Mouse (Mus musculus) monocyte, adult 2 months (primary cell): ENCODE measurements around the gene Serinc5.

Experiments used
- DNase-seq, 2 experiments: peaks; one replicate each; pipeline ENCODE4 v3.0.0; 2022; ENCODE audit warnings: low spot score in 2 of 2, low read depth in 1 of 2

Gene Serinc5

GRCm38 (mm10) chr13:92613094-92613493, 2.2 kb downstream of the Serinc5 start:
- no peak for DNase-seq

GRCm38 (mm10) chr13:92615201-92615600, 4.3 kb downstream of the Serinc5 start:
- no peak for DNase-seq

GRCm38 (mm10) chr13:92616459-92616858, 5.6 kb downstream of the Serinc5 start:
- no peak for DNase-seq

- DNase-seq: no peak
These were observed 15.3 kb downstream of the Serinc5 start for GRCm38 (mm10) chr13:92626196-92626595.

- no peak for DNase-seq
These were observed 15.8 kb downstream of the Serinc5 start for GRCm38 (mm10) chr13:92626725-92627124.

- no peak for DNase-seq
These were observed 18.6 kb downstream of the Serinc5 start for GRCm38 (mm10) chr13:92629509-92629908.

- DNase-seq: no peak
These were observed 20.6 kb downstream of the Serinc5 start for GRCm38 (mm10) chr13:92631450-92631849.

- no peak for DNase-seq
These were observed 21.7 kb downstream of the Serinc5 start for GRCm38 (mm10) chr13:92632550-92632949.

GRCm38 (mm10) chr13:92635040-92635439, 24.1 kb downstream of the Serinc5 start:
- DNase-seq: no peak

- no peak for DNase-seq
These were observed 25.5 kb downstream of the Serinc5 start for GRCm38 (mm10) chr13:92636226-92636909.

- peak; percentile 24 to 36 for DNase-seq
These were observed 26.0 kb downstream of the Serinc5 start for GRCm38 (mm10) chr13:92636910-92637275.

- no peak for DNase-seq
These were observed 28.5 kb downstream of the Serinc5 start for GRCm38 (mm10) chr13:92639093-92640014.

- DNase-seq: no peak
These were observed 33.3 kb downstream of the Serinc5 start for GRCm38 (mm10) chr13:92644199-92644598.

- DNase-seq: no peak
These were observed 33.9 kb downstream of the Serinc5 start for GRCm38 (mm10) chr13:92644753-92645152.

GRCm38 (mm10) chr13:92647695-92648094, 36.8 kb downstream of the Serinc5 start:
- no peak for DNase-seq

- no peak for DNase-seq
These were observed 38.2 kb downstream of the Serinc5 start for GRCm38 (mm10) chr13:92649111-92649510.

GRCm38 (mm10) chr13:92650956-92651355, 40.1 kb downstream of the Serinc5 start:
- no peak for DNase-seq

- DNase-seq: no peak
These were observed 41.6 kb downstream of the Serinc5 start for GRCm38 (mm10) chr13:92652498-92652897.

GRCm38 (mm10) chr13:92653283-92653682, 42.4 kb downstream of the Serinc5 start:
- DNase-seq: no peak

GRCm38 (mm10) chr13:92656815-92657513, 46.1 kb downstream of the Serinc5 start:
- no peak for DNase-seq

GRCm38 (mm10) chr13:92659611-92660010, 48.7 kb downstream of the Serinc5 start:
- no peak for DNase-seq
